Mouse (Mus musculus): ENCODE data around the gene Lcmt1. TPM values are rescaled to one million over a fixed set of nuclear protein-coding genes. Genes with fewer than 3 reads are reported as not detected.

Lcmt1 gene
- 42.7 and 50.2 TPM in 2 replicates for polyA plus RNA-seq (2016; fragmentation: Nextera tagmentation; extraction: Ambion mirVana)

GRCm38 (mm10) chr7:123369759-123370481 is at the start of gene Lcmt1, which contains the start of gene Arhgap17:
Gene Lcmt1 (plus strand): TSS chr7:123369784.
Gene Arhgap17 (minus strand): TSS chr7:123369915.
- DNase-seq (ENCODE audit: low spot score), result peak; percentile 99
- WGBS, result under 1% methylated on average over 64 of the region's 64 CpGs
- Histone ChIP-seq H3K27ac (peak within 1 kb of the TSS; percentile 96), H3K4me1 (peaks cover 44% of the 10 kb centered on the region), H3K36me3 (no peaks in the 10 kb centered on the region), H3K9me3 (no peaks in the 10 kb centered on the region), H3K27me3 (ENCODE audit: insufficient read depth, poor library complexity, severe bottlenecking) (no peaks in the 10 kb centered on the region), H3K4me3 (peak within 1 kb of the TSS; percentile 66)

DNA sequence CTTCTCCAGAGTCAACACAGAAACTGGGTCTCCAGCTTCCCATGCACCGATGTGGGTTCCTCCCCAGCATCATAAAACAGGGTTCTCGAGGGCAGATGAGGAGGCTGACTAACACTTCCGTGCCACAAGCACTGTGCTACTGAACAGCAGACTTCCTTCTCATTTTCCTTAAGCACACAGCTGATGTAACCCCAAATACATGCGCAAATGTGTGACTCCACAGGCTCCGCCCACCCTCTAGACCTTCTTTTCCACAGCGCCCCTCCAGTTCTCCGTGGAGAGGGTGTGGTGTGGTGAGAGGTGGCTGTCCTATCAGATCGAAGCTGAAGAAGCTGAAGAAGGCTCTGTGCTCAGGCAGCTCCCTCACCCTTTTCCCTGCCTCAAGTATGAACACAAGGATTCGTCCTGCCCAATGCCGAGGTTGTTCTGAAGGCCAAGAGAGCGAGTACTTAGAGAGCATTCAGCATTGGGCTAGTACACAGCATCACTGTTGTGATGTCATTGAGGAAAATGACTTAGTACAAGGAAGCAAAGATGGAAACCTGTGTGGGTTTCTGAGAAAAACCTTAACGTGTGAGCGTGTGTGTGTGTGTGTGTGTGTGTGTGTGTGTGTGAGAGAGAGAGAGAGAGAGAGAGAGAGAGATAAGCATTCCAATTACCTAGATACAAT is 47.0 kb upstream of the Lcmt1 start:
- Histone ChIP-seq H3K4me3 (no peak overlapping the region), H3K4me1 (peaks cover 21% of the 10 kb centered on the region), H3K27ac (no peak overlapping the region), H3K36me3 (peaks cover 79% of the 10 kb centered on the region), H3K9me3 (no peaks in the 10 kb centered on the region), H3K27me3 (ENCODE audit: insufficient read depth, poor library complexity, severe bottlenecking) (no peaks in the 10 kb centered on the region)
- no peak for DNase-seq (ENCODE audit: low spot score)
- WGBS, result 75% methylated on average over 13 of the region's 13 CpGs

DNA sequence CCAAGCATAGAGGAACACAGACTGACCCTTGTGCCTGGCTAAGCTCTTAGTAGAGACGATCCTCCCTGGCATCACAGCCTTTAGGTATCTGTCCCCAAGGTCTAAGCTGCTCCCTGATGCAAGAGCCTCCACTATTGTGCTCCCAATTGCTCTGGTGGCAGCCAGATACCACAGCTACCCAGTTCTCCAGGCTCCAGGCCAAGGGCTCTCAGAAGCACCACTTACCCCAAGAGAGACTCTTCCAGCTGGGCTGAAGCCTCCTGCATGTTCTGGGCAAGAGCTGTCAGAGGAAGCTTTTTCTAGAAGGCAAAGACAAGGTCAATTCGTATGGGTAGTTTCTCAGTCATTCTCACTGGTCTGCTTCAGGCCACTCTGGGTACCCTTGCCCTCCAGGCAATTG is 46.2 kb upstream of the Lcmt1 start:
- no peak overlapping the region for H3K4me3 ChIP-seq
- H3K9me3 ChIP-seq, result no peaks in the 10 kb centered on the region
- H3K27ac ChIP-seq, result no peak overlapping the region
- no peaks in the 10 kb centered on the region for H3K27me3 ChIP-seq (ENCODE audit: insufficient read depth, poor library complexity, severe bottlenecking)
- 84% methylated on average over 2 of the region's 2 CpGs for whole genome bisulfite sequencing
- H3K36me3 ChIP-seq, result peaks cover 71% of the 10 kb centered on the region
- DNase-seq (ENCODE audit: low spot score), result no peak
- H3K4me1 ChIP-seq, result peaks cover 29% of the 10 kb centered on the region

DNA sequence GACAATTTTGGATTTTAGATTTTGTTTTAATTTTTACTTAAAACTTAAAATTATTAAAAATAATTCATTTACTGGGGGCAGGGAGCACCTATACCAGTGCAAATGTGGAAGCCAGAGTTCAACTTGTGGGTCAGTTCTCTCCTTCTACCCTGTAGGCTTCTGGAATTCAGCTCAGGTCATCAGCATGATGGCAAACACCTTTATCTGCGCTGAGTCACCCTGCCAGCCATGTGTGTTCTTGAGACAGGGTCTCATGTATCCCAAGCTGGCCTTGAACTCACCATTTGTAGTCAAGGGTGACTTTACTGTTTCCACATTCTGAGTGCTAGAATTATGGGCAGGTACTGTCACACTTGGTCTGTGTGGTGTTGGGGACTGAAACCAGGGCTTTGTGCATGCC is 45.5 kb upstream of the Lcmt1 start:
- no peak overlapping the region for H3K27ac ChIP-seq
- no peak overlapping the region for H3K4me3 ChIP-seq
- peaks cover 65% of the 10 kb centered on the region for H3K36me3 ChIP-seq
- peaks cover 32% of the 10 kb centered on the region for H3K4me1 ChIP-seq
- 90% methylated on average over 1 of the region's 1 CpGs for whole genome bisulfite sequencing
- H3K9me3 ChIP-seq, result no peaks in the 10 kb centered on the region
- DNase-seq (ENCODE audit: low spot score), result no peak
- no peaks in the 10 kb centered on the region for H3K27me3 ChIP-seq (ENCODE audit: insufficient read depth, poor library complexity, severe bottlenecking)

- Histone ChIP-seq H3K27me3 (ENCODE audit: insufficient read depth, poor library complexity, severe bottlenecking) (no peaks in the 10 kb centered on the region), H3K4me1 (peaks cover 32% of the 10 kb centered on the region), H3K36me3 (peaks cover 48% of the 10 kb centered on the region), H3K4me3 (no peak overlapping the region), H3K9me3 (no peaks in the 10 kb centered on the region), H3K27ac (no peak overlapping the region)
- no peak for DNase-seq (ENCODE audit: low spot score)
- 60% methylated on average over 5 of the region's 5 CpGs for WGBS
Measured at GRCm38 (mm10) chr7:123326062-123326461, 43.5 kb upstream of the Lcmt1 start.

- WGBS, result 57% methylated on average over 4 of the region's 4 CpGs
- DNase-seq (ENCODE audit: low spot score), result no peak
Measured at GRCm38 (mm10) chr7:123326901-123327300, 42.7 kb upstream of the Lcmt1 start.

GRCm38 (mm10) chr7:123327909-123328308 is 41.7 kb upstream of the Lcmt1 start:
- 55% methylated on average over 4 of the region's 4 CpGs for WGBS
- no peaks in the 10 kb centered on the region for H3K27me3 ChIP-seq (ENCODE audit: insufficient read depth, poor library complexity, severe bottlenecking)
- no peaks in the 10 kb centered on the region for H3K9me3 ChIP-seq
- H3K36me3 ChIP-seq, result peaks cover 30% of the 10 kb centered on the region
- H3K27ac ChIP-seq, result peak overlapping the region; percentile 52; the same call in 1 of the 2 replicates
- DNase-seq (ENCODE audit: low spot score), result no peak
- H3K4me3 ChIP-seq, result no peak overlapping the region
- peaks cover 32% of the 10 kb centered on the region for H3K4me1 ChIP-seq

More at GRCm38 (mm10) chr7:123326901-123327300, 42.7 kb upstream of the Lcmt1 start:
- Histone ChIP-seq H3K27me3 (ENCODE audit: insufficient read depth, poor library complexity, severe bottlenecking) (no peaks in the 10 kb centered on the region), H3K27ac (no peak overlapping the region), H3K36me3 (peaks cover 39% of the 10 kb centered on the region), H3K9me3 (no peaks in the 10 kb centered on the region), H3K4me3 (no peak overlapping the region), H3K4me1 (peaks cover 32% of the 10 kb centered on the region)

DNA sequence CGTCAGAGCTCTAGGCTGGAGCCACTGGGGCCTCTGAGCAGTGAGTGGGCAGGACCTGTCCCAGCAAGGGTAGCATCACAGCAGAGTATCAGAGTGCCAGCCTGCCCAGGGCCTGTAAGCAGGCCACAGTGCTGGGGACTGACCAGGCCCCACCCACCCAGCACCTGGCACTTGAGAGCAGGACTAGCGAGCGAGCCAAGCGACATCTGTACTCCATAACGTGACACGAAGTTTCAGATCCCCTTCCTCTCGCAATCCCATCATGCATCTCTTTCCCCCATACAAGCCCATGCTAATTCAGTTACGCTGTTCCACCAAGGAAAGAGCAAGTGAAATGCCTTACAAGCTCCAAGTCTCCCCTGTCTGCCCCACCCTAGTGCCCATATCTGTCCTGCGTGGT is 39.1 kb upstream of the Lcmt1 start:
- Histone ChIP-seq H3K4me3 (no peak overlapping the region), H3K4me1 (peaks cover 39% of the 10 kb centered on the region), H3K36me3 (peaks cover 10% of the 10 kb centered on the region; the same call in 1 of the 2 replicates), H3K27ac (0 out of 2 replicates have a peak overlapping the region, but pooled peaks have one; percentile 17), H3K27me3 (ENCODE audit: insufficient read depth, poor library complexity, severe bottlenecking) (no peaks in the 10 kb centered on the region), H3K9me3 (no peaks in the 10 kb centered on the region)
- DNase-seq (ENCODE audit: low spot score), result no peak
- WGBS, result 89% methylated on average over 9 of the region's 9 CpGs

DNA sequence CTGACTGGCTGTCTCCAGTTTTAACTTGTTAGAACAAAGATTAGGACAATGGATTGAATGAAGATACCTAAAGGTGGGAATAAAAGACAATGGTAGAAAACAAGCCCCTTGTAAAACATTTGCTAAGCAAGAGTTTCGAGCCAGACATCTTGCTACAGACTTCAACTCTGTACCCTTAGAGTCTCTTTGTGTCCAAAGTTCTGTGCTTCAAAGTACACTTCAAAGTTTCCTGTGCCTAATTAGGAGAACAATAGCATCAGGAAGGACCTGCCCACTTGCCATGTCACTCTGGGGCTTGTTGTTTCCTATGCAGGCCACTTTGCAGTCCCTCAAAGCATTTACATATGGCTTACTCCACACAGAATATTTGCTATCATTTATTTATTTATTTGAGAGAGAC is 33.3 kb upstream of the Lcmt1 start:
- Histone ChIP-seq H3K4me1 (peaks cover 56% of the 10 kb centered on the region), H3K27me3 (ENCODE audit: insufficient read depth, poor library complexity, severe bottlenecking) (no peaks in the 10 kb centered on the region), H3K9me3 (no peaks in the 10 kb centered on the region), H3K27ac (peak overlapping the region; percentile 31; the same call in 1 of the 2 replicates), H3K36me3 (no peaks in the 10 kb centered on the region), H3K4me3 (no peak overlapping the region)
- WGBS, result 62% methylated on average over 1 of the region's 1 CpGs
- no peak for DNase-seq (ENCODE audit: low spot score)

DNA sequence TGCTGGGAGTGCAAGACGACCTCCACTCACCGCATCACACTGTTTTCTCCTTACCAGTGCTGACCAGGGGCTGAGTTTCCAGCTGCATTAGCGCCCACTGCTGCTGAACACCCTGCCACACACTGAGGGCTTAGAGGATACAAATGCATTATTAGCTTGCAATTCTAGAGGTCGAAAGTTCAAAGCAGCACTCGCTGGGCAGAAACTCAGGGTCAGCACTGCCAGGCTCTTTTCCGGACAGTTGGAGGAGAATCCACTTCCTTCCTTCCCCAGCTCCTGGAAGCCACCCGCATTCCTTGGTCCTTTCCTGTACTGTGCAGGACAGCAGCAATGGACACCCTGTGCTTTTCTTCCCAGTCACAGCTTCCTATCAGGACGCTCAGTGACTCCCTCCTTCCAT is 31.2 kb upstream of the Lcmt1 start:
- Histone ChIP-seq H3K4me3 (no peak overlapping the region), H3K4me1 (peaks cover 72% of the 10 kb centered on the region), H3K9me3 (no peaks in the 10 kb centered on the region), H3K36me3 (no peaks in the 10 kb centered on the region), H3K27me3 (ENCODE audit: insufficient read depth, poor library complexity, severe bottlenecking) (no peaks in the 10 kb centered on the region), H3K27ac (no peak overlapping the region; the same call in 1 of the 2 replicates)
- peak; percentile 66 for DNase-seq (ENCODE audit: low spot score)
- WGBS, result 55% methylated on average over 8 of the region's 8 CpGs

- H3K36me3 ChIP-seq, result no peaks in the 10 kb centered on the region
- H3K9me3 ChIP-seq, result no peaks in the 10 kb centered on the region
- no peak overlapping the region for H3K4me3 ChIP-seq
- no peaks in the 10 kb centered on the region for H3K27me3 ChIP-seq (ENCODE audit: insufficient read depth, poor library complexity, severe bottlenecking)
- DNase-seq (ENCODE audit: low spot score), result no peak
- 65% methylated on average over 5 of the region's 5 CpGs for WGBS
- peak overlapping the region; percentile 13; the same call in 1 of the 2 replicates for H3K27ac ChIP-seq
- H3K4me1 ChIP-seq, result peaks cover 70% of the 10 kb centered on the region
Measured at GRCm38 (mm10) chr7:123341896-123342295, 27.7 kb upstream of the Lcmt1 start.

GRCm38 (mm10) chr7:123344079-123344780 is 25.4 kb upstream of the Lcmt1 start:
- no peak overlapping the region for H3K4me3 ChIP-seq
- no peak overlapping the region for H3K27ac ChIP-seq
- H3K4me1 ChIP-seq, result peaks cover 50% of the 10 kb centered on the region
- no peaks in the 10 kb centered on the region for H3K9me3 ChIP-seq
- no peaks in the 10 kb centered on the region for H3K27me3 ChIP-seq (ENCODE audit: insufficient read depth, poor library complexity, severe bottlenecking)
- H3K36me3 ChIP-seq, result no peaks in the 10 kb centered on the region
- WGBS, result 82% methylated on average over 5 of the region's 5 CpGs
- DNase-seq (ENCODE audit: low spot score), result no peak
